Mouse (Mus musculus) adipose tissue, adult 10 weeks (tissue): ENCODE measurements around the gene Plac1. TPM values are rescaled to one million over a fixed set of nuclear protein-coding genes. Genes with fewer than 3 reads are reported as not detected.

Experiments
- polyA plus RNA-seq: library from polyadenylated mRNA; stranded (reverse); fragments of 350-450 nt; fragmentation: Illumina TruSeq; extraction: RNeasy Lipid Tissue Mini Kit (QIAGEN cat#74804); gene quantifications from one replicate; pipeline ENCODE4 v1.2.3, GENCODE M21; 2014; ENCODE audit warnings: low read depth, low replicate concordance

The Plac1 gene
- polyA plus RNA-seq: not detected

GRCm38 (mm10) chrX:53240011-53240410 lies at the start of gene Plac1:
Gene Plac1 (minus strand): TSS chrX:53240111.

GRCm38 (mm10) chrX:53273124-53273523 lies 33.2 kb upstream of the Plac1 start, which contains the start of gene Fam122c:
Gene Fam122c (plus strand): TSS chrX:53273424.

GRCm38 (mm10) chrX:53269289-53270062 lies 29.6 kb upstream of the Plac1 start, which contains the start of gene Fam122b:
Gene Fam122b (minus strand): TSS chrX:53269805.

Other genes starting within 250 kb of the Plac1 start
- 3.3 TPM for gene Fam122b, start 29.7 kb upstream of the Plac1 start, polyA plus RNA-seq
- 1.4 TPM for gene Fam122c, start 33.3 kb upstream of the Plac1 start, polyA plus RNA-seq
- 85.2 TPM for gene Mospd1, start 130.4 kb upstream of the Plac1 start, polyA plus RNA-seq
- gene Etd, start 194.8 kb upstream of the Plac1 start, polyA plus RNA-seq: not detected